Mouse (Mus musculus) myocyte (in vitro differentiated cells): Measurements from ENCODE around the gene Camta1.

ENCODE experiments used
- E2F4 ChIP-seq: IDR thresholded peaks from one replicate; pipeline ENCODE4 v1.6.1; 2011; ENCODE audit warnings: mild to moderate bottlenecking, control low read depth, moderate library complexity; ENCODE audit not compliant: insufficient read depth
- MAX ChIP-seq: IDR thresholded peaks from one replicate; pipeline ENCODE4 v1.6.1; 2011; ENCODE audit warnings: low read depth, mild to moderate bottlenecking, control low read depth
- MYOD1 ChIP-seq, 3 experiments: IDR thresholded peaks; one replicate each; pipeline ENCODE4 v1.6.1; 2011; ENCODE audit warnings: control low read depth in 2 of 3, low read depth in 2 of 3, mild to moderate bottlenecking in 2 of 3, moderate library complexity in 1 of 3; ENCODE audit not compliant: insufficient read length in 2 of 3, control insufficient read depth in 1 of 3
- MYOG ChIP-seq, 3 experiments: IDR thresholded peaks; one replicate each; pipeline ENCODE4 v1.6.1; 2011; ENCODE audit warnings: control low read depth in 2 of 3, low read depth in 2 of 3, mild to moderate bottlenecking in 2 of 3; ENCODE audit not compliant: insufficient read length in 2 of 3, control insufficient read depth in 1 of 3, insufficient read depth in 1 of 3
- POLR2A ChIP-seq: IDR thresholded peaks from one replicate; pipeline ENCODE4 v1.6.1; 2011; ENCODE audit warnings: low read depth, mild to moderate bottlenecking, control low read depth, moderate library complexity; ENCODE audit not compliant: insufficient read length
- TCF12 ChIP-seq: IDR thresholded peaks from one replicate; pipeline ENCODE4 v1.6.1; 2011; ENCODE audit warnings: mild to moderate bottlenecking, control low read depth; ENCODE audit not compliant: poor library complexity, insufficient read depth, severe bottlenecking
- TCF3 ChIP-seq: IDR thresholded peaks from one replicate; pipeline ENCODE4 v1.6.1; 2011; ENCODE audit warnings: low read depth, control low read depth; ENCODE audit not compliant: insufficient read length
- USF1 ChIP-seq: IDR thresholded peaks from one replicate; pipeline ENCODE4 v1.6.1; 2011; ENCODE audit warnings: low read depth, mild to moderate bottlenecking, control low read depth, moderate library complexity

- TF ChIP-seq POLR2A = no peak
- no peak for TF ChIP-seq TCF3
- no peak for TF ChIP-seq USF1
- TF ChIP-seq MYOG (IDR thresholded peaks at IDR 0.05; ENCODE audit: control insufficient read depth in 1 of 3, insufficient read depth in 1 of 3, insufficient read length in 2 of 3, low read depth in 2 of 3) = no peak
- TF ChIP-seq E2F4 = no peak
- no peak for TF ChIP-seq TCF12
- TF ChIP-seq MYOD1 (IDR thresholded peaks at IDR 0.05; ENCODE audit: control insufficient read depth in 1 of 3, insufficient read length in 2 of 3, low read depth in 2 of 3) = no peak
- no peak for TF ChIP-seq MAX
These were observed 27.7 kb downstream of the Camta1 start for GRCm38 (mm10) chr4:151833940-151834449.
